Comparison of ENCODE assay signal across 9 mouse cellular contexts in genomic region chr8:116661521-116661920, GRCm38 (mm10).
"Had no signal": no experiment of that assay in that cellular context is flagged by ENCODE, and none has a peak within 500 bp of the region (broad histone marks: within the 10 kb centered on the region; RNA-seq: fewer than 3 reads in every experiment).

No protein-coding gene starts in this region.

- DNase-seq: kidney, postnatal 36 days; left cerebral cortex, postnatal 4 days; lung, embryonic 14.5 days; lung, postnatal 10 days; lung, postnatal 4 days; midbrain, embryonic 14.5 days; right cerebral cortex, adult 18-20 months; right cerebral cortex, postnatal 25 days; thymus, postnatal 36 days had no signal
